Mouse (Mus musculus) MEL (cell line): Measurements from ENCODE around the gene Mtif2. TPM values are rescaled to one million over a fixed set of nuclear protein-coding genes. Genes with fewer than 3 reads are reported as not detected.

ENCODE experiments used
- BHLHE40 ChIP-seq: IDR thresholded peaks from 2 replicates; pipeline ENCODE4 v1.6.1; 2012; ENCODE audit warnings: low read depth, mild to moderate bottlenecking, inconsistent platforms, low read length, improper control_type of control experiment, borderline replicate concordance
- CHD1 ChIP-seq: IDR thresholded peaks from 2 replicates; pipeline ENCODE4 v1.6.1; 2012; ENCODE audit warnings: low read depth, mild to moderate bottlenecking, inconsistent platforms, low read length, improper control_type of control experiment
- E2F4 ChIP-seq: IDR thresholded peaks from 2 replicates; pipeline ENCODE4 v1.6.1; 2011; ENCODE audit warnings: low read depth, low read length, improper control_type of control experiment, borderline replicate concordance
- EP300 ChIP-seq, 2 experiments: IDR thresholded peaks; 2 replicates each; pipeline ENCODE4 v1.6.1; 2011; ENCODE audit warnings: improper control_type of control experiment in 2 of 2, low read length in 2 of 2, low read depth in 1 of 2, mild to moderate bottlenecking in 1 of 2
- GABPA ChIP-seq: IDR thresholded peaks from 2 replicates; pipeline ENCODE4 v1.6.1; 2012; ENCODE audit warnings: low read depth, mild to moderate bottlenecking, inconsistent platforms, low read length, improper control_type of control experiment, moderate library complexity
- GATA1 ChIP-seq: IDR thresholded peaks from 2 replicates; pipeline ENCODE4 v1.6.1; 2011; ENCODE audit warnings: low read depth, low read length, improper control_type of control experiment
- JUND ChIP-seq: IDR thresholded peaks from 2 replicates; pipeline ENCODE4 v1.6.1; 2011; ENCODE audit warnings: low read depth, mild to moderate bottlenecking, improper control_type of control experiment, low read length
- KAT2A ChIP-seq: conservative IDR thresholded peaks from 2 replicates; pipeline ENCODE4 v1.6.1; 2012; ENCODE audit warnings: low read depth, low read length, improper control_type of control experiment, inconsistent platforms
- MAFK ChIP-seq: IDR thresholded peaks from 2 replicates; pipeline ENCODE4 v1.6.1; 2011; ENCODE audit warnings: low read depth, mild to moderate bottlenecking, low read length, improper control_type of control experiment, borderline replicate concordance
- MAX ChIP-seq: IDR thresholded peaks from 2 replicates; pipeline ENCODE4 v1.6.1; 2011; ENCODE audit warnings: low read length, improper control_type of control experiment
- MXI1 ChIP-seq: IDR thresholded peaks from 2 replicates; pipeline ENCODE4 v1.6.1; 2011; ENCODE audit warnings: mild to moderate bottlenecking, low read depth, low read length, improper control_type of control experiment
- MYB ChIP-seq: IDR thresholded peaks from 2 replicates; pipeline ENCODE4 v1.6.1; 2011; ENCODE audit warnings: mild to moderate bottlenecking, low read depth, low read length, improper control_type of control experiment
- MYC ChIP-seq: IDR thresholded peaks from 2 replicates; pipeline ENCODE4 v1.6.1; 2011; ENCODE audit warnings: low read depth, mild to moderate bottlenecking, low read length, improper control_type of control experiment, moderate library complexity
- NELFE ChIP-seq: IDR thresholded peaks from 2 replicates; pipeline ENCODE4 v1.6.1; 2011; ENCODE audit warnings: low read depth, low read length, improper control_type of control experiment
- POLR2AphosphoS2 ChIP-seq: IDR thresholded peaks from 2 replicates; pipeline ENCODE4 v1.6.1; 2011; ENCODE audit warnings: low read length, improper control_type of control experiment
- RAD21 ChIP-seq: IDR thresholded peaks from 2 replicates; pipeline ENCODE4 v1.6.1; 2011; ENCODE audit warnings: mild to moderate bottlenecking, low read depth, low read length, improper control_type of control experiment
- RCOR1 ChIP-seq: IDR thresholded peaks from 2 replicates; pipeline ENCODE4 v1.6.1; 2012; ENCODE audit warnings: low read depth, mild to moderate bottlenecking, inconsistent platforms, low read length, improper control_type of control experiment
- SIN3A ChIP-seq: IDR thresholded peaks from 2 replicates; pipeline ENCODE4 v1.6.1; 2012; ENCODE audit warnings: low read length, improper control_type of control experiment, inconsistent platforms
- SMC3 ChIP-seq: IDR thresholded peaks from 2 replicates; pipeline ENCODE4 v1.6.1; 2011; ENCODE audit warnings: low read depth, low read length, improper control_type of control experiment
- TBP ChIP-seq: IDR thresholded peaks from 2 replicates; pipeline ENCODE4 v1.8.0; 2011; ENCODE audit warnings: low read depth, low read length, improper control_type of control experiment
- TCF12 ChIP-seq: IDR thresholded peaks from 2 replicates; pipeline ENCODE4 v1.6.1; 2014; ENCODE audit warnings: low read depth, mild to moderate bottlenecking, inconsistent platforms, low read length, improper control_type of control experiment, moderate library complexity
- UBTF ChIP-seq: IDR thresholded peaks from 2 replicates; pipeline ENCODE4 v1.6.1; 2012; ENCODE audit warnings: low read depth, mild to moderate bottlenecking, inconsistent platforms, low read length, improper control_type of control experiment, moderate library complexity, borderline replicate concordance; ENCODE audit not compliant: insufficient read depth
- ZC3H11A ChIP-seq: IDR thresholded peaks from 2 replicates; pipeline ENCODE4 v1.6.1; 2012; ENCODE audit warnings: low read depth, mild to moderate bottlenecking, inconsistent platforms, low read length, improper control_type of control experiment
- ZNF384 ChIP-seq: IDR thresholded peaks from 2 replicates; pipeline ENCODE4 v1.6.1; 2012; ENCODE audit warnings: low read depth, mild to moderate bottlenecking, inconsistent platforms, low read length, improper control_type of control experiment
- polyA plus RNA-seq, 2 experiments: library from polyadenylated mRNA; stranded (reverse) in 1 of 2; unstranded in 1 of 2; fragments of >175 nt in 1 of 2; fragments of >200 nt in 1 of 2; gene quantifications; 2 replicates each; pipeline versions ENCODE4 v1.2.1 to v1.2.4; 2012; ENCODE audit warnings: low replicate concordance in 2 of 2, low read depth in 1 of 2; ENCODE audit not compliant: insufficient read length in 2 of 2, insufficient read depth in 1 of 2, missing spikeins in 1 of 2
- total RNA-seq: library from RNA; depleted of rRNA; stranded (reverse); fragments of 300-350 nt; gene quantifications from 2 replicates; pipeline ENCODE4 v1.2.3, GENCODE M21; 2012

Mtif2 gene
- total and polyA plus RNA-seq, 3 experiments, result 22.5 to 161 (median 32.7) TPM

GRCm38 (mm10) chr11:29547752-29548503 is 21.7 kb downstream of the Mtif2 start, which contains the start of the genes Clhc1 and Rps27a (continued):
- no peak; the same call in 1 of the 2 replicates for TF ChIP-seq ZNF384
- TF ChIP-seq SIN3A, result peak; percentile 83
- peak; percentile 15; the same call in 1 of the 2 replicates for TF ChIP-seq SMC3
- no peak for TF ChIP-seq CHD1
- TF ChIP-seq ZC3H11A, result no peak
- no peak for TF ChIP-seq GABPA
- no peak for TF ChIP-seq RAD21
- TF ChIP-seq EP300 (IDR thresholded peaks at IDR 0.05; ENCODE audit: low read depth in 1 of 2, low read length in 2 of 2), result peak in 1 of 2 experiments; percentile 33; a peak in 1 of 4 replicates
- TF ChIP-seq NELFE, result peak; percentile 98
- TF ChIP-seq MXI1, result peak; percentile 77
- TF ChIP-seq MYB, result no peak
- no peak for TF ChIP-seq MAFK
- TF ChIP-seq KAT2A, result peak; percentile 88
- TF ChIP-seq UBTF, result no peak
- peak; percentile 45; the same call in 1 of the 2 replicates for TF ChIP-seq GATA1
- peak; percentile 32; the same call in 1 of the 2 replicates for TF ChIP-seq RCOR1
- 0 out of 2 replicates have a peak, but pooled peaks have one; percentile 24 for TF ChIP-seq E2F4
- peak; percentile 98 for TF ChIP-seq POLR2AphosphoS2
- peak; percentile 93; the same call in 1 of the 2 replicates for TF ChIP-seq MYC
- peak; percentile 66 for TF ChIP-seq TCF12
- peak; percentile 41; the same call in 1 of the 2 replicates for TF ChIP-seq BHLHE40
- TF ChIP-seq TBP, result peak; percentile 80
- TF ChIP-seq MAX, result peak; percentile 99
- TF ChIP-seq JUND, result no peak
- TF ChIP-seq, all 39 proteins: peak for 24
